Mouse (Mus musculus) central nervous system, embryonic 18 days (tissue): ENCODE data around the gene Hras. TPM values are rescaled to one million over a fixed set of nuclear protein-coding genes. Genes with fewer than 3 reads are reported as not detected.

ENCODE experiments used
- polyA plus RNA-seq: library from polyadenylated mRNA; depleted of rRNA; stranded (reverse); fragments of >200 nt; gene quantifications from 2 replicates; pipeline ENCODE4 v1.2.3, GENCODE M21; 2012; rRNA removed

Gene Hras
- polyA plus RNA-seq: 203 and 213 TPM in 2 replicates

GRCm38 (mm10) chr7:141193948-141194347, at the start of gene Hras, which contains the start of gene Lrrc56:
TSS of gene Hras (minus strand) at chr7:141194005.
TSS of gene Lrrc56 (plus strand) at chr7:141194157.

GRCm38 (mm10) chr7:141228279-141229067, 34.7 kb upstream of the Hras start, which contains the start of gene Phrf1:
TSS of gene Phrf1 (plus strand) at chr7:141228784.

GRCm38 (mm10) chr7:141215101-141215879, 21.5 kb upstream of the Hras start, which contains the start of gene Rassf7:
TSS of gene Rassf7 (plus strand) at chr7:141215860.

GRCm38 (mm10) chr7:141213605-141214235, 19.9 kb upstream of the Hras start, which contains the start of gene Lmntd2:
TSS of gene Lmntd2 (minus strand) at chr7:141214080.

GRCm38 (mm10) chr7:141172116-141173006, 21.4 kb downstream of the Hras start, which contains the start of gene Rnh1:
TSS of gene Rnh1 (minus strand) at chr7:141172857.

Other genes starting within 250 kb of the Hras start
- gene Ifitm5, start 243.7 kb downstream of the Hras start, polyA plus RNA-seq: 0.48 and 7.3 TPM in 2 replicates
- gene Gm45717, start 238.1 kb downstream of the Hras start, polyA plus RNA-seq: 0.21 TPM in 1 of 2 replicates, not detected in the other
- 139 and 160 TPM in 2 replicates for gene Ifitm2, start 238.0 kb downstream of the Hras start, polyA plus RNA-seq
- gene Ifitm1, start 226.8 kb downstream of the Hras start, polyA plus RNA-seq: 33.6 and 57.6 TPM in 2 replicates
- 43.6 and 46.5 TPM in 2 replicates for gene Ifitm3, start 183.2 kb downstream of the Hras start, polyA plus RNA-seq
- gene Ifitm6, start 176.1 kb downstream of the Hras start, polyA plus RNA-seq: 0.56 and 0.82 TPM in 2 replicates
- gene Gm17387, start 164.9 kb downstream of the Hras start, polyA plus RNA-seq: not detected in 2 replicates
- 186 and 189 TPM in 2 replicates for gene B4galnt4, start 132.9 kb downstream of the Hras start, polyA plus RNA-seq
- gene Pkp3, start 115.8 kb downstream of the Hras start, polyA plus RNA-seq: 0.04 and 1.6 TPM in 2 replicates
- 2.3 and 2.5 TPM in 2 replicates for gene Sigirr, start 93.4 kb downstream of the Hras start, polyA plus RNA-seq
- 0.92 and 1.00 TPM in 2 replicates for gene Ano9, start 76.2 kb downstream of the Hras start, polyA plus RNA-seq
- gene Ptdss2, start 71.6 kb downstream of the Hras start, polyA plus RNA-seq: 57.7 and 58.1 TPM in 2 replicates
- 31.5 and 34.6 TPM in 2 replicates for gene Rnh1, start 21.1 kb downstream of the Hras start, polyA plus RNA-seq
- gene Lrrc56, start 152 bp upstream of the Hras start, polyA plus RNA-seq: 14.1 and 14.9 TPM in 2 replicates
- gene Lmntd2, start 20.1 kb upstream of the Hras start, polyA plus RNA-seq: 0.92 and 0.97 TPM in 2 replicates
- 20.3 and 23.3 TPM in 2 replicates for gene Rassf7, start 21.9 kb upstream of the Hras start, polyA plus RNA-seq
- 24.7 and 26.9 TPM in 2 replicates for gene Phrf1, start 34.8 kb upstream of the Hras start, polyA plus RNA-seq
- 4.2 and 6.9 TPM in 2 replicates for gene Irf7, start 72.5 kb upstream of the Hras start, polyA plus RNA-seq
- 0.04 and 0.08 TPM in 2 replicates for gene Cdhr5, start 82.8 kb upstream of the Hras start, polyA plus RNA-seq
- gene Sct, start 85.1 kb upstream of the Hras start, polyA plus RNA-seq: 1.5 and 2.2 TPM in 2 replicates
- 0.66 and 0.71 TPM in 2 replicates for gene Drd4, start 98.0 kb upstream of the Hras start, polyA plus RNA-seq
- 67.1 and 68.9 TPM in 2 replicates for gene Deaf1, start 133.7 kb upstream of the Hras start, polyA plus RNA-seq
- gene Tmem80, start 133.7 kb upstream of the Hras start, polyA plus RNA-seq: 53.0 TPM in 2 replicates
- 1.3 and 3.0 TPM in 2 replicates for gene Eps8l2, start 144.9 kb upstream of the Hras start, polyA plus RNA-seq
- gene Taldo1, start 198.2 kb upstream of the Hras start, polyA plus RNA-seq: 245 and 264 TPM in 2 replicates
- gene Gatd1, start 220.1 kb upstream of the Hras start, polyA plus RNA-seq: 69.5 and 71.9 TPM in 2 replicates
- gene Cend1, start 235.5 kb upstream of the Hras start, polyA plus RNA-seq: 63.4 and 64.9 TPM in 2 replicates
- gene Slc25a22, start 243.9 kb upstream of the Hras start, polyA plus RNA-seq: 166 and 178 TPM in 2 replicates